Mouse (Mus musculus) c-Kit-positive CD71-positive TER-119-negative erythroid progenitor cells, embryonic 14.5 days (primary cell): ENCODE measurements around the gene Uaca.

Experiments
- DNase-seq: peaks from one replicate; pipeline ENCODE4 v3.0.0-alpha.2; 2013; ENCODE audit warnings: low read depth

Uaca gene

GRCm38 (mm10) chr9:60794210-60794840 is at the start of gene Uaca:
Uaca (plus strand) TSS chr9:60794542.
- no peak for DNase-seq

- no peak for DNase-seq
Observed at GRCm38 (mm10) chr9:60744971-60745370, 49.4 kb upstream of the Uaca start.

DNA sequence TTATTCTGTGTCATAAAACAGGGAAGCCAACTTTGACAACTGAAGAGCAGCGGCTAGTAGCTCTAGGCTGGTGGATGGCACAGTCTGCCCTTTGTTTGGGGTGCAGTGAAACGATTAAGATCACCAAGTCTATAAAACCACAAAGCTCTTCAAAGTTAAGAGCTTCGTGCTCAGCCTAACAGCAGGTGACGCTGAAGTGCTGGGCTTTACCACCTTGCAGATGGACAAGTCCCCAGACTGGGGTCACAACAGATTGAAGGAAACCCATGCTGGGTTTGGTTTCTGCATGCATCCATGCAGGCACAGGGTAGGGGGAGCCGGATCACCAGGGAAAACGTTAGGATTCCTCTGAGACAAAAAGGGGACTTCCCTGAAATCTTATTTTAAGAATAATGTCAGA is 47.8 kb upstream of the Uaca start:
- DNase-seq, result no peak

DNA sequence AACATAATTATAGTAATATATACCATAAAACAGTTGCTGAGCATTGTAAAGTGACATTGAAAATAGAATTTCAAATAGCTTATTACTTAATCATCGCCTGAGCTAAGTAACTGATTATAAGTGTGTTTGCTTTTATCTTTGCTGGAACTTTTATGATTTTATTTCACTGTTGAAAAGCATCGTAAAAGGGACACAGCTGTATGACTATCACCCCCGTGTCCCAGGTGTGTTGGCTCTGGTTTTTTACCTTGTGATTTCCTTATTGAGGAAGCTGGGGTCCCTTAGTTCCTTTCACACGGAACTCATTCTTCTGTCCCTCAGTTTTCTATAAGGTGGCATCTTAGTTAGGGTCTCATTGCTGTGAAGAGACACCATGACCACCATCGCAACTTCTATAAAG is 46.7 kb upstream of the Uaca start:
- DNase-seq, result no peak

GRCm38 (mm10) chr9:60748191-60748590 is 46.2 kb upstream of the Uaca start:
- no peak for DNase-seq

DNA sequence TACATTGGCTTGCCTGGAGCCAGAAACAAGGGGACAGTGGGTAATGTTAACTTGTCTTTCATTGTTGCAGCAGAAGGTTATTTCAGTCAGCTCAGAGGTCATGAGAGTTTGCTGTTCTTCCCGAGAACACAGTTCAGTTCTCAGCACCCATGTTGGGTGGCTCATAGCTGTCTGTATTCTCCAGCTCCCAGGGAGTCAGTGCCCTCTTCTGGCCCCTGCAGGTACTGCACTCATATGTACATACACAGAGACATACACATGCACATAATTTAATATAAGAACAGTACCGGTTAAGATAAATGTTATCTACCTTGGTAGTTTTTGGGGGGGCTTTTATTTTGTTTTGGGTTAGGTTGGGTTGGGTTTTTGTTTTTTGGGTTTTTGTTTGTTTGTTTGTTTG is 45.2 kb upstream of the Uaca start:
- no peak for DNase-seq

DNA sequence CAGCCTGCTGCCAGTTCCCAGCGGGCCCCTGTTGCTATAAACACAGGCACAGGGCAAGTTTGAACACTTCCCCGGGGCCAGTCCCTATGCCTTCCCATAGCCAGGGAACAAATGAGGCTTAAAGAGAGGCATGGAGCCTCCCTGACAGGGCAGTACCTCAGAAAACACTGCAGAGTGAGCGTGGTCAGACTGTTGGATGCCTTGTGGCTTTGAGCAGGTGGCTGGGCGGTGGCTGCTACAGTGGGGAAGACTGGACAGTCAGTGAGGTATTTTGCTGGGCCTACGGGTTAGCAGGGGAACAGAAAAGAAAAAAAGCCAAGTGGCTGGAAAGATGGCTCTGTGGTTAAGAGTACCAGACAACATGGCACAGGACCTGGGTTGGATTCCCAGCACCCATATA is 43.2 kb upstream of the Uaca start:
- no peak for DNase-seq

DNA sequence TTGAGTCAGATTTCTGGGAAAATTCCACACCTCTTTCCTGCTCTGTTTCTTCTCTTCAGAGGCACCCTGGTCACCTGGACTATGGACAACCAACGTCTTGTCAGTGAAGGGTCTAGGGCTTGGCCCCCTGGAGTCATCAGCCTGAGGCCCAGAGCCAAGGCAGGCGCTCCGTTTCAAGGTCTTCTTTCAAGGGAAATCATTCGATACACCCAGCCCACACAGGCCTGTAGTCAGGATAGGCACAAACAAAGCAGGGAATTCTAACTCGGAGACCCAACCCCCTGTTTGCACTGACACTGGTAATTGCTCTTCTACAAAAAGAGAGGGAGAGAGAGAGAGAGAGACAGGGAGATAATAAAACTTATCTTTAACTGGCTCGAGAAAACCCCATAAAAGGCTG is 42.4 kb upstream of the Uaca start:
- no peak for DNase-seq

GRCm38 (mm10) chr9:60752636-60753035 is 41.7 kb upstream of the Uaca start:
- DNase-seq, result no peak

DNA sequence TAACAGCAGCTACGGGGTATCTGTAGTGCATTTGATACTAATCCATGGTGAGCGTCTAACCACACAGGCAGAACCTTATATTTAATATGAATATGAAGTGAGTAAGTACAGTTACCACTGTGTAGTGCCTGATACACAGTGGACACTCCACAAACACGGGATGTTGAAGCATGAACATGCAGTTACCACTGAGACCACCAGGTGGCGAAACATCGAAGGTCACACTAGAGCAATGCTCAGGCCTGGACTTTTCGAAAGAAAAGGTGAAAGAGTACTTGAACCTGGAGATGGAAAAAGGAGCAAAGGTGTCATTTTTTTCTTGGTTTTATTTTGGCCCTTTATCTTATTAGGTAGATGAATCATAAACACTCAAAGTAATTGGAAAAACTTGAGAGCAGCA is 38.1 kb upstream of the Uaca start:
- DNase-seq, result peak; percentile 24

GRCm38 (mm10) chr9:60756866-60757740 is 37.2 kb upstream of the Uaca start:
- DNase-seq, result no peak

GRCm38 (mm10) chr9:60757817-60758216 is 36.5 kb upstream of the Uaca start:
- DNase-seq, result no peak

DNA sequence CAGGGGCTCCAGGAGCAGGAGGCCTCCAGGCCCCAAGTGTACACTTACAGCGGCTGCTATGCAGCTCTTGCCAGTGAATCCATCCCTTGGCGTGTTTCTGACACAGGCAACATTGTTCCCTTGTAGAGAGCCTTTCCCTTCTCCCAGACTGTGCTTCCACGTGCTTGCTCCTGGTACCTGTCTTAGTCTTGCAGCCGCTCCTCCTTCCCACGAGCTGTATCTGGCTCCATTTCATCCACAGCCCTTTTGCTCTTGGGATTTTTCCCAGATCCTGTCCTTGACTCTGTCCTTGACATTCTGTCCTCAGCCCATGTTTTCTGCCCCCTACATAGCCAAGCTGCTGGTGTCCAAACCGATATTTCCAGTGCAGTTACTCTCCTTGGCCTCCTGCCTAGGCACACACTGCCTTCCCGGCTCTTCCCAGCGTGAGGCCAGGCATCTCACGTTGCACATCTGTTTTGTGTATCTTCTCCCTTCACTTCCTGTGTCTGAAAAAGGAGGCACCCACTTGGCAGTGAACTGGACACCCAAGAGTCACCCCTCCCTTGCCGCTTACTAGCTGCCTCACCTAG is 34.8 kb upstream of the Uaca start:
- no peak for DNase-seq

DNA sequence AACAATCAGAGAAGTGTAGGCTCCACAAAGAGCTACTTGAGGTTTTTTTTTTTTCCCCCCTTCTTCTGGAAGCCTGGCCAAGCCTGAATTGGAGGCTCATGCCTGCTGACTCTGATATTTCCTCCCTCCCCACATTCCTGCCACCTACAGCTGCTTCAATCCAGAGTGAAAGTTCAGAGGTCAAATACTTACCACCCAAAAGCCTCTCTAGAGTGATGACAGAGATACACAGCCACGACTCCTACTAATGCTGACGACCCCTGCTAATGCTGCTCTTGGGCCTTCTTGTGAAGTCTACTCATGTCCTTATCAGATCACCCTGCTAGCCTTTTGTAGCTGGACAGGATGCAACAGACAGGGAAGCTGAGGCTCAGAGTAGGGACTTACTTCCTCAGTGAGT is 29.2 kb upstream of the Uaca start:
- DNase-seq, result no peak

DNA sequence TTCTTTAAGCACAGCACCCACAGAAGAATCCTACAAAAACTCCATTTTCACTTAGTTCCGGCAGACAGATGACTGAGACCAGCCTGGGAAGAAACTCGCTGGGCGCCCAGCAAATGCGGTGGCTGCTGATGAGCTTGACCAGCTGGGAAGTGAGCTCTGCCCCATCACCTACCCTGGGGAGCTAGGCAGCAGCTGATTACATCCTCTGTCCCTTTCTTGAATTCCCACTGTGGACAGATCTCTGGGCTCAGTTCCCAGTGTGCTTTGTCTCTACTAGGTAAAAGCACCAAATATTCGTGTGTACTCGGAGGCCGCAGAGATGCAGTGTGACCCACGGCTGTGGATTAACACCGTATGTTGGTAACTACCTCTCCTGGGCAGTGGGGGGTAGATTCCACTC is 25.9 kb upstream of the Uaca start:
- no peak for DNase-seq

DNA sequence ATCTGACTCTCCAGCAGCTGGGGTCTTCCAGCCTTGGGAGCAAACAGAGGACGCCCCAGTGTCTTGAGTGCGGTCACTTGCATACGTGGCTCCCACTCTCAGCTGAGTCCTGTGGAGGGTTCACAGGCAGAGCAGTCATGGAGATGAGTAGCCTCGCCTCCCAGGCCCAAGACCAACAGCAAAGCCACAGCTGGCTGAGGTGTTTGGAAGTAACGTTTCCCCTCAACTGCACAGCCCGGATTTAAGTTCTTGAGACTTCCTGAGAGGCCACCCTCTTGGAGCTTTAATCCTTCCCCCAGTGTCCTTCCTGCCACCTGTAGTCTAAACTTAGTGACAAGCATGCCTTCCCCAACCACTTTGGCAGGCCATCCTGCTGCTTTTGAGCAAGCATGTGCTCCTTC is 24.6 kb upstream of the Uaca start:
- no peak for DNase-seq

GRCm38 (mm10) chr9:60773713-60774112 is 20.6 kb upstream of the Uaca start:
- DNase-seq, result no peak

GRCm38 (mm10) chr9:60776899-60777298 is 17.4 kb upstream of the Uaca start:
- DNase-seq, result no peak

GRCm38 (mm10) chr9:60782057-60782789 is 12.1 kb upstream of the Uaca start:
- no peak for DNase-seq

DNA sequence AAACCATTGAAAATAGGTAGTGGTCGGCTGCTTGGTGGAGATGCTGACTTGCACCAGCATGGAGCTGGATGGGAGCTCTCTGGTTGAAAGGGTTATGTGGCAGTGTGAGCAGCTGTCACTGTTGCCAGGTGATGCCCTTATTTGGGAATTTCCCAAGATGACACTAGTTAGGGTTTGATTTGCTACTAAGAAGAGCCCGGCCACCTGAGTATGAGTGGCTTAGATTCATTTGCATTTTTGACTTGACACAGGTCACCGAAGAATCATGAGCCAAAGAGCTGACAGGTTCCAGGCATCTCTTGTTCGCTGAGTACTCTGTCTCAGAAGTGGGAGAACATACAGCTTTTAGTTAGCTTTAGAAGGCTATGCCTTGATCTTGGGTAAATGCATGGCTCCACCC is 9.3 kb upstream of the Uaca start:
- DNase-seq, result no peak

- DNase-seq, result no peak
Observed at GRCm38 (mm10) chr9:60787517-60788110, 6.7 kb upstream of the Uaca start.

- no peak for DNase-seq
Observed at GRCm38 (mm10) chr9:60790282-60790681, 4.1 kb upstream of the Uaca start.
